Mouse (Mus musculus) CH12.LX (cell line): ENCODE measurements around the gene C130050O18Rik. TPM values are rescaled to one million over a fixed set of nuclear protein-coding genes. Genes with fewer than 3 reads are reported as not detected.

Experiments used
- DNase-seq: peaks from one replicate; pipeline ENCODE4 v3.0.0-alpha.2; 2013; ENCODE audit errors: extremely low read depth
- H3K27ac ChIP-seq: 2 replicates; pipeline ENCODE4 v1.5.1; 2012; ENCODE audit warnings: low read depth, mild to moderate bottlenecking, control low read depth, moderate library complexity; ENCODE audit not compliant: insufficient read depth
- H3K27me3 ChIP-seq: replicated peaks from 2 replicates; pipeline ENCODE3; 2012; ENCODE audit warnings: inconsistent platforms
- H3K36me3 ChIP-seq, 2 experiments: replicated peaks in 1 of 2; 2 replicates each; pipeline versions ENCODE3 to v1.6.1; 2012; ENCODE audit warnings: inconsistent platforms in 1 of 2, low read length in 1 of 2, mild to moderate bottlenecking in 1 of 2, mixed read lengths in 1 of 2, moderate library complexity in 1 of 2; ENCODE audit not compliant: control insufficient read depth in 1 of 2, insufficient read depth in 1 of 2
- H3K4me1 ChIP-seq, 2 experiments: 2 replicates each; pipeline ENCODE4 v1.6.1; 2012; ENCODE audit warnings: inconsistent platforms in 1 of 2, moderate library complexity in 1 of 2; ENCODE audit not compliant: insufficient read depth in 2 of 2, control insufficient read depth in 1 of 2
- H3K4me2 ChIP-seq: 2 replicates; pipeline ENCODE4 v1.6.1; 2012; ENCODE audit warnings: low read depth, mild to moderate bottlenecking, control low read depth; ENCODE audit not compliant: poor library complexity, insufficient read depth, severe bottlenecking
- H3K4me3 ChIP-seq, 3 experiments: fragments of 150-350 bp in 1 of 3; sonication (generic) in 1 of 3; replicated peaks in 1 of 3; 2 replicates each; pipeline versions ENCODE3 to v1.5.1; 2011 to 2012; ENCODE audit warnings: low read depth in 2 of 3, low read length in 2 of 3, mild to moderate bottlenecking in 2 of 3, moderate library complexity in 2 of 3, control low read depth in 1 of 3, improper control_type of control experiment in 1 of 3, inconsistent platforms in 1 of 3, mixed read lengths in 1 of 3; ENCODE audit not compliant: poor library complexity in 1 of 3
- H3K79me2 ChIP-seq: replicated peaks from 2 replicates; pipeline ENCODE4 v1.6.1; 2012; ENCODE audit warnings: mild to moderate bottlenecking, moderate library complexity; ENCODE audit not compliant: control insufficient read depth, poor library complexity, insufficient read depth, severe bottlenecking; ENCODE audit errors: extremely low read depth
- H3K9ac ChIP-seq: 2 replicates; pipeline ENCODE4 v1.6.1; 2012; ENCODE audit warnings: low read depth, mild to moderate bottlenecking, control low read depth, moderate library complexity; ENCODE audit not compliant: insufficient read depth
- H3K9me3 ChIP-seq: replicated peaks from 2 replicates; pipeline ENCODE3; 2012; ENCODE audit warnings: low read length, inconsistent platforms, mixed read lengths
- CHD1 ChIP-seq: IDR thresholded peaks from 2 replicates; pipeline ENCODE4 v1.6.1; 2012; ENCODE audit warnings: low read depth, low read length, improper control_type of control experiment, inconsistent platforms
- CTCF ChIP-seq, 2 experiments: IDR thresholded peaks in 1 of 2; conservative IDR thresholded peaks in 1 of 2; 2 replicates each; pipeline ENCODE4 v1.5.1; 2011 to 2012; ENCODE audit warnings: low read depth in 2 of 2, low read length in 2 of 2, improper control_type of control experiment in 1 of 2, inconsistent platforms in 1 of 2, mild to moderate bottlenecking in 1 of 2, moderate library complexity in 1 of 2
- ELF1 ChIP-seq: IDR thresholded peaks from 2 replicates; pipeline ENCODE4 v1.6.1; 2014; ENCODE audit warnings: low read depth, mild to moderate bottlenecking, inconsistent platforms, low read length, improper control_type of control experiment
- EP300 ChIP-seq: IDR thresholded peaks from 2 replicates; pipeline ENCODE4 v1.6.1; 2011; ENCODE audit warnings: low read length, improper control_type of control experiment
- ETS1 ChIP-seq: conservative IDR thresholded peaks from 2 replicates; pipeline ENCODE4 v1.6.1; 2012; ENCODE audit warnings: low read depth, mild to moderate bottlenecking, inconsistent platforms, low read length, improper control_type of control experiment, moderate library complexity
- GABPA ChIP-seq: IDR thresholded peaks from 2 replicates; pipeline ENCODE4 v1.6.1; 2012; ENCODE audit warnings: low read depth, low read length, improper control_type of control experiment, inconsistent platforms; ENCODE audit not compliant: insufficient replicate concordance
- JUN ChIP-seq: IDR thresholded peaks from 2 replicates; pipeline ENCODE4 v1.6.1; 2011; ENCODE audit warnings: low read depth, mild to moderate bottlenecking, low read length, improper control_type of control experiment, moderate library complexity; ENCODE audit not compliant: insufficient read depth
- KAT2A ChIP-seq: IDR thresholded peaks from 2 replicates; pipeline ENCODE4 v1.6.1; 2012; ENCODE audit warnings: low read length, improper control_type of control experiment, inconsistent platforms; ENCODE audit not compliant: insufficient replicate concordance
- MAFK ChIP-seq: IDR thresholded peaks from 2 replicates; pipeline ENCODE4 v1.6.1; 2011; ENCODE audit warnings: low read length, improper control_type of control experiment; ENCODE audit not compliant: insufficient replicate concordance
- MAX ChIP-seq: IDR thresholded peaks from 2 replicates; pipeline ENCODE4 v1.6.1; 2011; ENCODE audit warnings: low read length, improper control_type of control experiment
- MAZ ChIP-seq: IDR thresholded peaks from 2 replicates; pipeline ENCODE4 v1.6.1; 2012; ENCODE audit warnings: low read depth, mild to moderate bottlenecking, inconsistent platforms, low read length, improper control_type of control experiment, moderate library complexity
- NELFE ChIP-seq: IDR thresholded peaks from 2 replicates; pipeline ENCODE4 v1.6.1; 2011; ENCODE audit warnings: low read depth, low read length, improper control_type of control experiment
- NRF1 ChIP-seq: IDR thresholded peaks from 2 replicates; pipeline ENCODE4 v1.6.1; 2014; ENCODE audit warnings: low read depth, mild to moderate bottlenecking, inconsistent platforms, low read length, improper control_type of control experiment, moderate library complexity
- POLR2A ChIP-seq: IDR thresholded peaks from 2 replicates; pipeline ENCODE4 v1.6.1; 2011; ENCODE audit warnings: low read depth, mild to moderate bottlenecking, improper control_type of control experiment, low read length
- RAD21 ChIP-seq: IDR thresholded peaks from 2 replicates; pipeline ENCODE4 v1.6.1; 2011; ENCODE audit warnings: low read depth, mild to moderate bottlenecking, low read length, improper control_type of control experiment, moderate library complexity
- SIN3A ChIP-seq: IDR thresholded peaks from 2 replicates; pipeline ENCODE4 v1.6.1; 2012; ENCODE audit warnings: low read length, improper control_type of control experiment, inconsistent platforms
- SMC3 ChIP-seq: IDR thresholded peaks from 2 replicates; pipeline ENCODE4 v1.6.1; 2011; ENCODE audit warnings: low read depth, low read length, improper control_type of control experiment
- TBP ChIP-seq: conservative IDR thresholded peaks from 2 replicates; pipeline ENCODE4 v1.6.1; 2011; ENCODE audit warnings: low read depth, low read length, improper control_type of control experiment
- UBTF ChIP-seq: IDR thresholded peaks from 2 replicates; pipeline ENCODE4 v1.6.1; 2012; ENCODE audit warnings: low read depth, mild to moderate bottlenecking, inconsistent platforms, low read length, improper control_type of control experiment, moderate library complexity
- ZKSCAN1 ChIP-seq: IDR thresholded peaks from 2 replicates; pipeline ENCODE4 v1.6.1; 2012; ENCODE audit warnings: low read depth, inconsistent platforms, low read length, improper control_type of control experiment, borderline replicate concordance
- ZMIZ1 ChIP-seq: IDR thresholded peaks from 2 replicates; pipeline ENCODE4 v1.6.1; 2012; ENCODE audit warnings: low read depth, mild to moderate bottlenecking, inconsistent platforms, low read length, improper control_type of control experiment
- ZNF384 ChIP-seq: IDR thresholded peaks from 2 replicates; pipeline ENCODE4 v1.6.1; 2012; ENCODE audit warnings: low read depth, low read length, improper control_type of control experiment, inconsistent platforms
- dilution Hi-C: fragments of 300-500 bp; cut with MboI; formaldehyde crosslinking; loops from 2 replicates; pipeline ENCODE4 v1.14.3; 2020; ENCODE audit warnings: low sequenced_read_pairs; ENCODE audit not compliant: extremely low pct_unique_long_range_greater_than_20kb, extremely low pct_ligation_motif_present
- in situ Hi-C: fragments of 300-500 bp; cut with MboI; formaldehyde crosslinking; loops from 3 replicates; pipeline ENCODE4 v1.14.3; 2019; ENCODE audit warnings: low sequenced_read_pairs, low pct_ligation_motif_present, low pct_unique_long_range_greater_than_20kb, mixed read lengths
- polyA plus RNA-seq: library from polyadenylated mRNA; unstranded; fragments of >175 nt; gene quantifications from 2 replicates; pipeline ENCODE4 v1.2.1, GENCODE M21; 2012; ENCODE audit warnings: low read depth; ENCODE audit not compliant: insufficient read length
- total RNA-seq, 2 experiments: library from RNA; depleted of rRNA; stranded (reverse); fragments of 300-350 nt in 1 of 2; fragments of >200 nt in 1 of 2; gene quantifications; 2 replicates each; pipeline ENCODE4 v1.2.3; 2012 to 2014

C130050O18Rik gene
- total and polyA plus RNA-seq, 3 experiments: 0.54 TPM; not detected in 2

GRCm38 (mm10) chr5:139440451-139440850 lies 35.4 kb downstream of the C130050O18Rik start:
- in situ Hi-C loops: no loop called here
- peaks cover 0 to 70% of the 10 kb centered on the region in 2 experiments for H3K36me3 ChIP-seq

GRCm38 (mm10) chr5:139440926-139441725 lies 36.0 kb downstream of the C130050O18Rik start:
- no peak overlapping the region for H3K9ac ChIP-seq
- TF ChIP-seq RAD21 (no peak), GABPA (no peak), CTCF (conservative IDR thresholded peaks at IDR 0.05 in 1 of 2, IDR thresholded peaks at IDR 0.05 in 1 of 2; ENCODE audit: low read depth in 2 of 2, low read length in 2 of 2) (no peak), CHD1 (no peak), ZNF384 (no peak), EP300 (no peak), ZKSCAN1 (no peak), SIN3A (no peak), MAZ (no peak), NRF1 (no peak), JUN (no peak), NELFE (no peak), MAX (no peak), SMC3 (no peak), ELF1 (no peak), KAT2A (no peak), ZMIZ1 (no peak), MAFK (no peak), UBTF (no peak)
- no peaks in the 10 kb centered on the region for H3K27me3 ChIP-seq
- H3K79me2 ChIP-seq: no peaks in the 10 kb centered on the region
- H3K9me3 ChIP-seq: no peaks in the 10 kb centered on the region
- peaks cover 0 to 71% of the 10 kb centered on the region in 2 experiments for H3K36me3 ChIP-seq
- H3K27ac ChIP-seq: no peak overlapping the region
- in situ Hi-C loops: no loop called here
- H3K4me1 ChIP-seq: no peaks in the 10 kb centered on the region
- no peak overlapping the region for H3K4me2 ChIP-seq
- H3K4me3 ChIP-seq: no peak overlapping the region
- no peak for DNase-seq
- dilution Hi-C loops: no loop called here

More at GRCm38 (mm10) chr5:139440451-139440850, 35.4 kb downstream of the C130050O18Rik start:
- no peak overlapping the region for H3K4me3 ChIP-seq
- dilution Hi-C loops: no loop called here
- no peak overlapping the region for H3K4me2 ChIP-seq
- TF ChIP-seq TBP (no peak), POLR2A (no peak), JUN (no peak), SIN3A (no peak), ETS1 (no peak)
- H3K79me2 ChIP-seq: no peaks in the 10 kb centered on the region
- DNase-seq: no peak
- no peaks in the 10 kb centered on the region for H3K9me3 ChIP-seq
- H3K27ac ChIP-seq: no peak overlapping the region
- no peaks in the 10 kb centered on the region for H3K27me3 ChIP-seq
- no peak overlapping the region for H3K9ac ChIP-seq
- no peaks in the 10 kb centered on the region for H3K4me1 ChIP-seq
